Mouse (Mus musculus) mouse embryonic stem cell (cell line): ENCODE measurements around the gene 4933428G20Rik.

Experiments used
- in situ Hi-C, 2 experiments: fragments of 300-500 bp; cut with MboI; formaldehyde crosslinking; loops; 1 replicate in 1 of 2; 3 replicates in 1 of 2; pipeline ENCODE4 v1.14.3; 2019 to 2020; ENCODE audit warnings: low sequenced_read_pairs in 2 of 2, low pct_unique_long_range_greater_than_20kb in 1 of 2, mixed read lengths in 1 of 2; ENCODE audit not compliant: unreplicated experiment in 1 of 2

4933428G20Rik gene

GRCm38 (mm10) chr11:97499865-97500719, at the start of gene 4933428G20Rik:
TSS of gene 4933428G20Rik (minus strand) at chr11:97500340.
- in situ Hi-C loops = no loop called here

- in situ Hi-C loops = no loop called here
Measured at GRCm38 (mm10) chr11:97548757-97549156, 48.6 kb upstream of the 4933428G20Rik start.

GRCm38 (mm10) chr11:97547957-97548706, 48.0 kb upstream of the 4933428G20Rik start:
- in situ Hi-C loops = no loop called here

GRCm38 (mm10) chr11:97546804-97547411, 46.8 kb upstream of the 4933428G20Rik start:
- in situ Hi-C loops = no loop called here

GRCm38 (mm10) chr11:97545808-97546560, 45.8 kb upstream of the 4933428G20Rik start:
- in situ Hi-C loops = no loop called here

GRCm38 (mm10) chr11:97543883-97544282, 43.7 kb upstream of the 4933428G20Rik start:
- in situ Hi-C loops = no loop called here

GRCm38 (mm10) chr11:97543181-97543733, 43.1 kb upstream of the 4933428G20Rik start:
- in situ Hi-C loops = no loop called here

GRCm38 (mm10) chr11:97542171-97543150, 42.3 kb upstream of the 4933428G20Rik start:
- in situ Hi-C loops = no loop called here

GRCm38 (mm10) chr11:97540604-97541003, 40.5 kb upstream of the 4933428G20Rik start:
- in situ Hi-C loops = no loop called here

GRCm38 (mm10) chr11:97540136-97540535, 40.0 kb upstream of the 4933428G20Rik start:
- in situ Hi-C loops = no loop called here

- in situ Hi-C loops = no loop called here
Measured at GRCm38 (mm10) chr11:97539622-97540021, 39.5 kb upstream of the 4933428G20Rik start.

- in situ Hi-C loops = no loop called here
Measured at GRCm38 (mm10) chr11:97537580-97538089, 37.5 kb upstream of the 4933428G20Rik start.

GRCm38 (mm10) chr11:97536835-97537579, 36.9 kb upstream of the 4933428G20Rik start:
- in situ Hi-C loops = no loop called here

GRCm38 (mm10) chr11:97536083-97536747, 36.1 kb upstream of the 4933428G20Rik start:
- in situ Hi-C loops = no loop called here

GRCm38 (mm10) chr11:97535660-97536059, 35.5 kb upstream of the 4933428G20Rik start:
- in situ Hi-C loops = no loop called here

- in situ Hi-C loops = no loop called here
Measured at GRCm38 (mm10) chr11:97535308-97535630, 35.1 kb upstream of the 4933428G20Rik start.
